Mouse (Mus musculus) kidney, embryonic 15.5 days (tissue): ENCODE results near the gene Mog. TPM values are rescaled to one million over a fixed set of nuclear protein-coding genes. Genes with fewer than 3 reads are reported as not detected.

ENCODE experiments used
- ATAC-seq: fragments of 200-750 bp; cut with Nextera tagmentation; replicated peaks from 2 replicates; pipeline ENCODE4 v1.8.0; 2017; ENCODE audit warnings: moderate TSS enrichment; ENCODE audit not compliant: low FRiP score
- H3K27ac ChIP-seq: fragments of 300-500 bp; sonication (generic); 2 replicates; pipeline ENCODE4 v1.5.1; 2015; ENCODE audit warnings: mild to moderate bottlenecking, inconsistent platforms
- H3K27me3 ChIP-seq: fragments of 300-500 bp; sonication (generic); 2 replicates; pipeline ENCODE4 v1.6.1; 2015; ENCODE audit warnings: inconsistent platforms
- H3K36me3 ChIP-seq: fragments of 300-500 bp; sonication (generic); 2 replicates; pipeline ENCODE4 v1.6.1; 2015; ENCODE audit warnings: inconsistent platforms
- H3K4me1 ChIP-seq: fragments of 300-500 bp; sonication (generic); 2 replicates; pipeline ENCODE4 v1.6.1; 2015; ENCODE audit warnings: inconsistent platforms
- H3K4me2 ChIP-seq: fragments of 300-500 bp; sonication (generic); 2 replicates; pipeline ENCODE4 v1.6.1; 2015; ENCODE audit warnings: moderate library complexity, mild to moderate bottlenecking, inconsistent platforms
- H3K4me3 ChIP-seq: fragments of 300-500 bp; sonication (generic); replicated peaks from 2 replicates; pipeline ENCODE4 v1.5.1; 2015; ENCODE audit warnings: mild to moderate bottlenecking, inconsistent platforms
- H3K9ac ChIP-seq: fragments of 300-500 bp; sonication (generic); 2 replicates; pipeline ENCODE4 v1.6.1; 2015; ENCODE audit warnings: mild to moderate bottlenecking, inconsistent platforms
- H3K9me3 ChIP-seq: fragments of 300-500 bp; sonication (generic); replicated peaks from 2 replicates; pipeline ENCODE4 v1.6.1; 2016; ENCODE audit warnings: inconsistent platforms
- WGBS: fragments of 180-500 bp; shearing (Covaris S2); methylation state at CpG from one replicate; pipeline ENCODE4 v1.1.7; 2015; ENCODE audit warnings: mixed read lengths; 5-methylcytosine and 5-hydroxymethylcytosine counted together
- polyA plus RNA-seq: library from polyadenylated mRNA; unstranded; fragments of >200 nt; fragmentation: Nextera tagmentation; extraction: Ambion mirVana; gene quantifications from 2 replicates; pipeline ENCODE4 v1.2.1, GENCODE M21; 2015

Mog gene
- 0.09 TPM in 1 of 2 replicates, not detected in the other for polyA plus RNA-seq

DNA sequence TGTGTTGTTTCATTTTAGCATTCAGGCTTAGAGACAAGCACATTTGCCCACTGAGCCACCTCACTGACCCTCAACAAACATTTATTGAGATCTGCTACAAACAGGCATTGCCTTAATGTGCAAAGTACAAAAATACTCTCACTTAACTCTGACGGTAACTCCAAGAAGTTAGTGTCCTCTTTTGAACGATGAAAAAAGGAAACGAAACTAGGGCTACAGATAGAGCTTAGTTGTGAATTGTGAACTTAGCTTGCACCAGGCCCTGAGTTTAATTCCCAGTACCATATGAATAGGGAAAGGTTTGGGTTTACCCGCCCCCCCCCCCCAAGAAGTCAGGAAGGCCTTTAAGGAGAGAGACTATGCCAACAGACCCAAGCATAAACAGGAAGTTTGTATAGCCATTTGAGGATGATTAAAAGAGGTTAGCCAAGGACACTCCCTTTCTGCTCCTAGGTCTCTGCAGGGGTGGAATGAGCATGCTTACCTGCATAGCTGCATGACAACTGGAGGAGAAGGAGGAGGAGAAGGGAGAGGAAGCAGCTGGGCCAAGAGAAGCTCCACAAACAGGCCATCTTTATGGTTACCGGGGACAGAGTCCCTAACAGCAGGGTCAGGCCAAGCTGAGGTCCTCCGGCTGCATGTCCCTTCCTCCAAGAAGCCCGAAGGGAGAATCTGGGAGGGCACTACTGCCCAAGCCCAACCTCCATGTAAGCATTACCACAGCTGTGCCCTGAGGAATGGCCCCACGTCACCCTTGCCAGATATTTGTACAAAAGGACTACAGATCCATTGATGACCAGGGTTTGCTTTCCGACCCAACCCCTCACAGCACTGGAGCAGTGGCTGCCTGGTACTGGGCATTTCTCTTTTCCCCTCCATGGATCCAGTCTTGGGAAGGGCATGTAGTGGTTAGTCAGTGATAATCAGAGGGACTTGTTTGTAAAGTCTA, at the start of gene Mog:
Mog (minus strand) TSS at position 771 of the 949 bp plus-strand sequence.
- Histone ChIP-seq H3K36me3 (no peaks in the 10 kb centered on the region), H3K4me3 (no peak within 1 kb of the TSS), H3K9ac (no peak within 1 kb of the TSS), H3K4me1 (0 out of 2 replicates have a peak, but pooled peaks cover 2% of the 10 kb centered on the region), H3K27me3 (no peaks in the 10 kb centered on the region), H3K27ac (no peak within 1 kb of the TSS), H3K4me2 (no peak within 1 kb of the TSS), H3K9me3 (no peaks in the 10 kb centered on the region)
- ATAC-seq: no peak
- WGBS: 74% methylated on average over 9 of the region's 9 CpGs

DNA sequence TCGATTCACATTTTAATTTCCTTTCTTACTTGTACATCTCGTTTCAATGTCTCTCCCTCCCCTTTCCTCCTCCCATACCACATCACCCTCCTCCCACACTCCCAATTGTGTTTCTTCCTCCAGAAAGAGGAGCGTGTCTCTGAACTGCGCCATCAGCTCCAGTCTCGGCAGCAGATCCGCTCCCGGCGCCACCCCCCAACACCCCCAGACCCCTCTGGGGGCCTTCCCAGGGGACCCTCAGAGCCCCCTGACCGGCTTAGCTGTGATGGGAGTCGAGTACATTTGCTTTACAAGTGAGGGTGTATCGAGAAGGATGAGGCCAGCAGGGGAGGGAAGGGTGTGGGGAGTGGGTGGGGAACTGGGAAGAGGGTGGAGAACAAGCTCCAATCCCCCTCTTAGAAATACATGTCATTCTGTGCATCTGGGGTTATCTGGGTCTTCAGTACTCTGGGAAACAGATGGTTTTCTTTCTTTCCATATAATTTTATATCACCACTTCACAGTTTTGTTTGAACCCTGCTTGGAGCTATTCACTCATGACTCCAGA, 49.6 kb upstream of the Mog start:
- H3K4me2 ChIP-seq: no peak overlapping the region
- H3K9me3 ChIP-seq: no peaks in the 10 kb centered on the region
- peaks cover 77% of the 10 kb centered on the region for H3K36me3 ChIP-seq
- H3K4me3 ChIP-seq: no peak overlapping the region
- H3K9ac ChIP-seq: no peak overlapping the region
- H3K27me3 ChIP-seq: no peaks in the 10 kb centered on the region
- ATAC-seq: no peak
- H3K4me1 ChIP-seq: no peaks in the 10 kb centered on the region
- no peak overlapping the region for H3K27ac ChIP-seq
- WGBS: 62% methylated on average over 11 of the region's 11 CpGs

DNA sequence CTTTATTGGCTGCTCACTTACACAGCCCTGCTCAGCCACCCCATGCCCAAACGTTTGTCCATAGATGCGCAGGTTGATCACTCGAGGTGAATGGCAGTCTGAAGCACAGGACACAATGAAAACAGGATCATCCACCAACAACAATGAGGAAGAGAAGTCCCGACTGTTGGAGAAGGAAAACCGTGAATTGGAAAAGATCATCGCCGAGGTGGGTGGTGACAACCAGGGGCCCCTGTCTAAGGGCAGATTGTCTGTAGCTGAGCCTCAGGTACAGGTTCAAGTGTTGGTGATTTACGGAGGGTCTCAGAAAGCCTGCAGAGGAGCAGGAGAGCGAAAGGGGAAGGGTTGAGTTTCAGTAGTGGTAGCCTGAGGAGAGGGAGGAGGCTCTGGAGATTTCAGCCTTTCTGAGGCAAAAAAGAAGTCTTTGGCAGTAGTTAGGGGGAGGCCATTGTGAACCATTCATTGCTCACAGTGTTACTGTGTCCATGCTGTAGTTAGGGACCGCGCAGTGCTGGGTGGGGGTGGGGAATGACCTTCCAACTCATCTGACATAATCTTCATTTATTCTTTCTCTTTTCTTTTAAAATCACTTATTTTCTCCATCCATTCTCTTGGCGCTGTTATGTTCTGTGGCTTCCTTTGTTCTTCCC, 49.0 kb upstream of the Mog start:
- Histone ChIP-seq H3K9ac (no peak overlapping the region), H3K9me3 (no peaks in the 10 kb centered on the region), H3K4me1 (no peaks in the 10 kb centered on the region), H3K4me3 (no peak overlapping the region), H3K27me3 (no peaks in the 10 kb centered on the region), H3K4me2 (no peak overlapping the region), H3K27ac (no peak overlapping the region), H3K36me3 (peaks cover 83% of the 10 kb centered on the region)
- 83% methylated on average over 12 of the region's 12 CpGs for WGBS
- ATAC-seq: no peak

DNA sequence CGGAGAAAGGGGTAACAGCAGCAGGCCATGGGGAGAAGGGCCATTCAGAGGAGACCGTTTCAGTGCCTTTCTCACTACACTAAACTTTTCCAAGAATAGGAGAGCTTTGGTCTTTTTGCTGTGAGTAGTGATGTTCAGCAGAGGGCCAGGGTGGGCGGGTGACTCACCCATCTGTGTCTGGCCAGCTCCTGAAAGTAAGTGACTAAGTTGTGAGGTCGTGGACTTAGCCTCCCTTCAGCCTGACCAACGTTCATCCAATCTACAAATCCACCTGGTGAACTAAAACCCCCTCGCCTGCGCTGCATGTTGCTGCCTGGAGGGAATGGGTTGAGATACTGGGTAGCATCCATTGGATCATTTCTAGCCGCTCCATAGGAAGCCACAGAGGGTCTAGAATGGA, 46.9 kb upstream of the Mog start:
- ATAC-seq: no peak
- H3K4me1 ChIP-seq: no peaks in the 10 kb centered on the region
- peaks cover 92% of the 10 kb centered on the region for H3K36me3 ChIP-seq
- WGBS: 88% methylated on average over 8 of the region's 8 CpGs
- no peaks in the 10 kb centered on the region for H3K27me3 ChIP-seq
- no peak overlapping the region for H3K4me3 ChIP-seq
- no peak overlapping the region for H3K9ac ChIP-seq
- no peak overlapping the region for H3K27ac ChIP-seq
- no peaks in the 10 kb centered on the region for H3K9me3 ChIP-seq
- no peak overlapping the region for H3K4me2 ChIP-seq

DNA sequence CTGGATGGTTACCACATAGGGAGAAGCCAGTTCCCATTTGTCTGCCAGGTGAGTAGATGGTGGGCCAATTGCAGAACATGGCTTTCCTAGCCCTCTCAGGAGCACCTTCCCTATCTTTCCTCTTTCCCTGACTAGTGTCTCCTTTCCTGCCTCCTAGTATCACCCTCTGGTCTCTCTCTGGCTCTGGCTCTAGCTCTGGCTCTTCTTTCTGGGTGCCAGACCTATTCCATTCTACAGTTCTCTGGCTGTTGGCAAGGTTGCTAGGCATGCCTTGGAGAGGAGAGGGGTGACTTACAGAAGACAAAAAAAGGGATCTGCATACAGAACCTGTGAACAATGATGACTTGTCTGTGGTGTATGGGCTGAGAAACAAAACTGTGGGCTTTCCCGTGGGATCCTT, 44.7 kb upstream of the Mog start:
- H3K27ac ChIP-seq: no peak overlapping the region
- 84% methylated on average over 1 of the region's 1 CpGs for WGBS
- peaks cover 96% of the 10 kb centered on the region for H3K36me3 ChIP-seq
- no peak overlapping the region for H3K4me2 ChIP-seq
- H3K9ac ChIP-seq: no peak overlapping the region
- H3K27me3 ChIP-seq: no peaks in the 10 kb centered on the region
- no peak for ATAC-seq
- H3K4me1 ChIP-seq: no peaks in the 10 kb centered on the region
- no peaks in the 10 kb centered on the region for H3K9me3 ChIP-seq
- H3K4me3 ChIP-seq: no peak overlapping the region

DNA sequence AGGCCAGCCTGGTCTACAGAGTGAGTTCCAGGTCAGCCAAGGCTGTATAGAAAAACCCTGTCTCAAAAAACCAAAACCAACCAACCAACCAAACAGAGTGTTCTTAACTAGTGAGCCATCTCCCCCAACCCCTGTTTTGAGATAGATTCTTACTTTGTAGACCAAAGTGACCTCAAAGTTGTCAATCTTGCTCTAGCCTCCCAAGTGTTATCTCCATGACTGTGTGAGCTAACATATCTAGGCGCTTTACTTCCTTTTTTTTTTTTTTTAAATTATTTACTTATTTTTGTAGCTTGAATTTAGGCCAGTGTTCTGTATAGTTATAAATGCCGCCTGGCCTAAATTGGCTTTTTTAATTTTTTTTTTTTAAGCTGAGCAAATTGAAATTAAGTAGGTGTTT, 42.8 kb upstream of the Mog start:
- peaks cover 99% of the 10 kb centered on the region for H3K36me3 ChIP-seq
- 97% methylated on average over 2 of the region's 2 CpGs for WGBS
- ATAC-seq: no peak

DNA sequence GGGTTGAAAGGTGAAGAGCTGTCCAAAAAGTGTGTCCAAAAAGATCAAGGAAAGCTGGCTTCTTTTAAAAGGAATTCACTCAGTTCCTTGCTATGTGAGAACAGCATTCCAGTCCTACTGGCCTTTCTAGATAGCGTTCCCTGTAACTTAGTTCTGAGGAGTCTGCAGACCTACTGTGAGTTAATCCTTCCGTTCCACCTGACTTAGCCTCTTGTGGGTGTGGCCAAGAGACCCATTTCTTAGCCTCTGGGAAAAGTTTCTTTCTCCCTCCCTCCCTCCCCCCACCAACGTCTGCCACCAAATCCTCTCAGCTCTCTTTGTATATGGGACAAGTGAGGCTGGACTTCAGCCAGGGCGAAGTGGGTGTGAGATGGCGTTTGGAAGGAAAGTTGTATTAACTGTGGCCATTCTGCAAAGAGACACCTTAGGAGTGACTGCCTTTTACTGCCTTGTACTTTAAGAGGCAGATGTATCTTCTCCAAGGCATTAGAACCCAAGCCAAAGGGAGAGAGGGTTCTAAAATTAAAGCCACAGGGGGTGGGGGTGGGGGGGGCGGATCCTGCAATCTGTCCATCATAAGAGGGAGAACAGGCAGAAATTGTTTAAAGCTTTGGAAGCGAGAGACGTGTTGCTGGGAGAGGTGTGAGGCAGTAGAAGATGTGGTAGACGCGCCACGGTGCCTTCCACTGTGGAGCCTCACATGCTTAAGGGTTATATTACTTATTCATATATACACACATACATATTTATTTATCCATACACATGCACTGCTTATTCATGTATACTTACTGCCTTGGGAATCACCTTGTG, 40.7 kb upstream of the Mog start:
- H3K36me3 ChIP-seq: peaks cover 95% of the 10 kb centered on the region
- no peak overlapping the region for H3K4me3 ChIP-seq
- H3K27ac ChIP-seq: no peak overlapping the region
- no peak overlapping the region for H3K4me2 ChIP-seq
- H3K9ac ChIP-seq: no peak overlapping the region
- no peaks in the 10 kb centered on the region for H3K27me3 ChIP-seq
- WGBS: 88% methylated on average over 11 of the region's 11 CpGs
- no peak for ATAC-seq
- H3K9me3 ChIP-seq: no peaks in the 10 kb centered on the region
- no peaks in the 10 kb centered on the region for H3K4me1 ChIP-seq

More for the DNA sequence above, 42.8 kb upstream of the Mog start:
- Histone ChIP-seq H3K4me2 (no peak overlapping the region), H3K4me1 (no peaks in the 10 kb centered on the region), H3K9me3 (no peaks in the 10 kb centered on the region), H3K27ac (no peak overlapping the region), H3K4me3 (no peak overlapping the region), H3K27me3 (no peaks in the 10 kb centered on the region), H3K9ac (no peak overlapping the region)

DNA sequence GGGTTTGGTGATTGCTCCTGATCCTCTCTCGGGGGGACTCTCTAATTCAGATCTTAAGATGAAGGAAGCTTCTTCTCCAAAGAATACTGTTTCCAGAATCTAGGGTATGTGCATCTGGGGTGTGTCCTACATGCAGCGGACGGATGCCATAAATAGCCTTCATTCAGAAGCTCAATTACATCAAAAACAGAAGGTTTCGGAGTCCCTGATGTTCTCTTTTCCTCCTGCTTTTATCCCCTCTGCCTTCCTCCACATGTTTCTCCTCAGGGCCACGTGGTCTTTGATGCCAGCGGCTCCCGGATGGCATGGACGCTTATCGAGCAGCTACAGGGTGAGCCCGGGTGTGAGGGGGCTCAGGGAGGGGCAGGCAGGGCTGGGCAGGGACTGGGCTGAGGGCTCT, 39.9 kb upstream of the Mog start:
- H3K4me1 ChIP-seq: no peaks in the 10 kb centered on the region
- H3K4me3 ChIP-seq: no peak overlapping the region
- 80% methylated on average over 10 of the region's 10 CpGs for WGBS
- no peak overlapping the region for H3K27ac ChIP-seq
- H3K36me3 ChIP-seq: peaks cover 95% of the 10 kb centered on the region
- H3K9ac ChIP-seq: no peak overlapping the region
- H3K4me2 ChIP-seq: no peak overlapping the region
- no peaks in the 10 kb centered on the region for H3K27me3 ChIP-seq
- H3K9me3 ChIP-seq: no peaks in the 10 kb centered on the region
- no peak for ATAC-seq

DNA sequence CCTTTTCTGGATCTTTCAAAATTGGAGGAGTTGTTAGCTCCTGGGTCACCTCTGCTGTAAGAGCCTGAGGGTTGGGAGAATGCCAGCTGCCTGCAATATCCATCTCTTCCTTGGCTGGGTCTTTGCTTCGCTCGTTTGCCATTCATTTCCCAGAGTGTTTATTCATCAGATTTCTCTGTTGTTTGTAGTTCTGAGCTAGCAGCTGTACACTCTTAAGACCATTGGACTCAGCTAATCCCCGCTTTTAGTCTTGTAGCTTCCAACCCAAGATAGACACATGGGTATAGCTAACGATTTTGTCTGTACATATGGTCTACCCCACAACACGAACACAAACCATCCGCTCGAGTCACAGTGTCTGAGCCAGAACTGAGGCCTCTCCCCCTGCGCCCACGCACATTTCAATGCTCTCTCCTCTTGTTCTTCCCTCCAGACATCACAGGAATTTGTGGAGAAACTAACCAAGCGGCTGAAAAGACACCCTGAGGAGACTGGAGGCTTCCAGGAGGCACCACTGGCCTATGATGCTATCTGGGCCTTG, 39.0 kb upstream of the Mog start:
- no peak overlapping the region for H3K4me2 ChIP-seq
- H3K4me3 ChIP-seq: no peak overlapping the region
- H3K36me3 ChIP-seq: peaks cover 92% of the 10 kb centered on the region
- no peaks in the 10 kb centered on the region for H3K9me3 ChIP-seq
- no peak overlapping the region for H3K9ac ChIP-seq
- 91% methylated on average over 10 of the region's 10 CpGs for WGBS
- H3K27me3 ChIP-seq: no peaks in the 10 kb centered on the region
- H3K27ac ChIP-seq: no peak overlapping the region
- H3K4me1 ChIP-seq: no peaks in the 10 kb centered on the region
- no peak for ATAC-seq

DNA sequence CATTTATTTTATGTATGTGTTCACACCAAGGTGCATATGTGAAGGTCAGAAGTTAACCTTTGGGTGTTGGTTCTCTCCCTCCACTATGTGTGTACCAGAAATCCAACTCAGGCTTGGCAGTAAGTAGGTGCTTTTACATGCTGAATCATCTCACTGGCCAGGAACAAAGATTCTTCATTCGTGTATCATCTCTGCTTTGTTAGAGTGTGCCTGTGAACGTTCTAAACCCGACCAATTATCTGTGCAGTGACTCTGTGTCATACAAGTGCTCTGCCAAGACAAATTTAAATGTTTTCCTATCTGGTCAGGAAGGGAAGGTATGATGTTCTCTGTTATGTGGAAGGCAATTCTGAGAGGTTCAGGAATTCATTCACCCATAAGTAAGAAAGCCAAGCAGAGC, 38.2 kb upstream of the Mog start:
- H3K9ac ChIP-seq: no peak overlapping the region
- no peaks in the 10 kb centered on the region for H3K9me3 ChIP-seq
- H3K4me3 ChIP-seq: no peak overlapping the region
- no peaks in the 10 kb centered on the region for H3K4me1 ChIP-seq
- H3K4me2 ChIP-seq: no peak overlapping the region
- no peak overlapping the region for H3K27ac ChIP-seq
- ATAC-seq: no peak
- H3K36me3 ChIP-seq: peaks cover 91% of the 10 kb centered on the region
- 90% methylated on average over 3 of the region's 3 CpGs for WGBS
- no peaks in the 10 kb centered on the region for H3K27me3 ChIP-seq

DNA sequence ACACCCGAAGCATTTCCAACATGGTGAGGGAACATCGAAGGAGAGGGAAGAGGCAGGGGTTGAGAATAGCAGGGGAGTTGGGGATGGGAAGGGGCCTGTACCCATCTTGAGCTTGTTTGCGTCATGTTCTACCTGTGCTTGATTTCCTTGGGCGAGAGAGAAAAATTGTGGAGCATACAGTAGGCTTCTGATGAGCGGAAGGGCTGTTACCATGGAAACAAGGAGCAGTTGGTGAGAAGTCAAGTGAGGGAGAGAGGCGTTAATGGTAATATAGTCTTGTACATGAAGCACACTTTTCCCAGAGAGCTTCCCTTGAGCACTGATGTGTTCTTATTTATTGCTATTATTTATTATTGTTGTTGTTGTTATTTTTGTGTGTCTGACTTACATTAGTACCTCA, 33.8 kb upstream of the Mog start:
- WGBS: 86% methylated on average over 6 of the region's 6 CpGs
- H3K36me3 ChIP-seq: peaks cover 75% of the 10 kb centered on the region

More for the DNA sequence above, 33.8 kb upstream of the Mog start:
- Histone ChIP-seq H3K4me2 (no peak overlapping the region), H3K9me3 (no peaks in the 10 kb centered on the region), H3K27ac (no peak overlapping the region), H3K4me1 (no peaks in the 10 kb centered on the region), H3K27me3 (no peaks in the 10 kb centered on the region), H3K9ac (no peak overlapping the region), H3K4me3 (no peak overlapping the region)
- ATAC-seq: no peak
